Mouse (Mus musculus) thymus, postnatal 10 days (tissue): ENCODE results near the gene Ostf1.

Source experiments
- DNase-seq, 2 experiments: peaks; one replicate each; pipeline ENCODE4 v3.0.0; 2021; ENCODE audit warnings: low spot score in 2 of 2

Ostf1 gene

GRCm38 (mm10) chr19:18568828-18569430 is 62.7 kb downstream of the Ostf1 start:
- no peak for DNase-seq

- DNase-seq, result no peak
Observed at GRCm38 (mm10) chr19:18567936-18568827, 63.4 kb downstream of the Ostf1 start.

- no peak for DNase-seq
Observed at GRCm38 (mm10) chr19:18567501-18567900, 64.1 kb downstream of the Ostf1 start.

GRCm38 (mm10) chr19:18557708-18558107 is 73.9 kb downstream of the Ostf1 start:
- DNase-seq, result no peak

GRCm38 (mm10) chr19:18555645-18556044 is 76.0 kb downstream of the Ostf1 start:
- no peak for DNase-seq

GRCm38 (mm10) chr19:18548668-18549067 is 83.0 kb downstream of the Ostf1 start:
- DNase-seq, result peak in 1 of 2 experiments; percentile 28
